Mouse (Mus musculus) inflammation-experienced regulatory T-cells, adult 16 weeks (primary cell): Measurements from ENCODE around the gene Camk2b. TPM values are rescaled to one million over a fixed set of nuclear protein-coding genes. Genes with fewer than 3 reads are reported as not detected.

Experiments
- polyA plus RNA-seq: library from polyadenylated mRNA; unstranded; fragments of 100-300 nt; shearing (Covaris generic); gene quantifications from one replicate; pipeline ENCODE4 v1.2.1, GENCODE M21; 2017

Gene Camk2b
- polyA plus RNA-seq = 19.5 TPM

GRCm38 (mm10) chr11:6066176-6066575 is at the start of gene Camk2b:
TSS of gene Camk2b (minus strand) at chr11:6066362.

GRCm38 (mm10) chr11:5955546-5956276 is 110.5 kb downstream of the Camk2b start, which contains the start of gene Ykt6:
TSS of gene Ykt6 (plus strand) at chr11:5955693.

GRCm38 (mm10) chr11:5949586-5950352 is 116.4 kb downstream of the Camk2b start, which contains the start of gene Gck:
TSS of gene Gck (minus strand) at chr11:5950081.

Other genes with a start within 250 kb of the Camk2b start
- gene Polm, start 228.3 kb downstream of the Camk2b start, polyA plus RNA-seq = 42.5 TPM
- 1.1 TPM for gene Aebp1, start 204.4 kb downstream of the Camk2b start, polyA plus RNA-seq
- 90.3 TPM for gene Pold2, start 188.1 kb downstream of the Camk2b start, polyA plus RNA-seq
- gene Myl7, start 167.6 kb downstream of the Camk2b start, polyA plus RNA-seq = not detected
- not detected for gene Gck, start 116.3 kb downstream of the Camk2b start, polyA plus RNA-seq
- gene Ykt6, start 110.7 kb downstream of the Camk2b start, polyA plus RNA-seq = 65.3 TPM
- gene A730071L15Rik, start 133.7 kb upstream of the Camk2b start, polyA plus RNA-seq = 0.32 TPM
- 70.4 TPM for gene Nudcd3, start 134.1 kb upstream of the Camk2b start, polyA plus RNA-seq
- not detected for gene Npc1l1, start 163.8 kb upstream of the Camk2b start, polyA plus RNA-seq
- 91.0 TPM for gene Ddx56, start 201.4 kb upstream of the Camk2b start, polyA plus RNA-seq
- gene Tmed4, start 208.5 kb upstream of the Camk2b start, polyA plus RNA-seq = 82.4 TPM
- gene Ogdh, start 225.3 kb upstream of the Camk2b start, polyA plus RNA-seq = 230 TPM